Mouse (Mus musculus): ENCODE data around the gene Gpbar1.

GRCm38 (mm10) chr1:74302835-74303234 is 24.5 kb downstream of the Gpbar1 start:
- no peak for TF ChIP-seq EP300 (IDR thresholded peaks at IDR 0.05)
- TF ChIP-seq CTCF (IDR thresholded peaks at IDR 0.05), result no peak

Data from lung, postnatal 0 days (tissue).